Mouse (Mus musculus): ENCODE results near the gene Slc22a23. TPM values are rescaled to one million over a fixed set of nuclear protein-coding genes. Genes with fewer than 3 reads are reported as not detected.

Gene Slc22a23
- polyA plus RNA-seq, 1 experiment from 2014 or later, result 2.6 TPM

GRCm38 (mm10) chr13:34323361-34323760, 21.6 kb downstream of the Slc22a23 start:
- Histone ChIP-seq H3K4me2 (replicated peaks; ENCODE audit: low read depth, low read length) (no peak overlapping the region), H3K4me1 (ENCODE audit: insufficient read depth, low read length) (no peaks in the 10 kb centered on the region), H3K9ac (replicated peaks; ENCODE audit: low read length) (no peak overlapping the region), H3K9me3 (ENCODE audit: low read length) (no peaks in the 10 kb centered on the region), H3K36me3 (ENCODE audit: insufficient read depth, low read length) (no peaks in the 10 kb centered on the region), H3K4me3 (ENCODE audit: low read length) (no peak overlapping the region), H3K27me3 (ENCODE audit: insufficient read depth, low read length) (no peaks in the 10 kb centered on the region), H3K27ac (ENCODE audit: low read length) (no peak overlapping the region)
- no peak for ATAC-seq (ENCODE audit: low FRiP score, low TSS enrichment)
- 24% methylated on average over 2 of the region's 2 CpGs for WGBS

GRCm38 (mm10) chr13:34320482-34320881, 24.5 kb downstream of the Slc22a23 start:
- Histone ChIP-seq H3K36me3 (ENCODE audit: insufficient read depth, low read length) (no peaks in the 10 kb centered on the region), H3K27me3 (ENCODE audit: insufficient read depth, low read length) (no peaks in the 10 kb centered on the region), H3K9ac (replicated peaks; ENCODE audit: low read length) (no peak overlapping the region), H3K4me2 (replicated peaks; ENCODE audit: low read depth, low read length) (no peak overlapping the region), H3K27ac (ENCODE audit: low read length) (no peak overlapping the region), H3K4me1 (ENCODE audit: insufficient read depth, low read length) (no peaks in the 10 kb centered on the region), H3K4me3 (ENCODE audit: low read length) (no peak overlapping the region), H3K9me3 (ENCODE audit: low read length) (no peaks in the 10 kb centered on the region)
- 89% methylated on average over 4 of the region's 4 CpGs for WGBS
- no peak for ATAC-seq (ENCODE audit: low FRiP score, low TSS enrichment)

- Histone ChIP-seq H3K4me3 (ENCODE audit: low read length) (no peak overlapping the region), H3K27me3 (ENCODE audit: insufficient read depth, low read length) (no peaks in the 10 kb centered on the region), H3K4me1 (ENCODE audit: insufficient read depth, low read length) (no peaks in the 10 kb centered on the region), H3K9ac (replicated peaks; ENCODE audit: low read length) (no peak overlapping the region), H3K27ac (ENCODE audit: low read length) (no peak overlapping the region), H3K36me3 (ENCODE audit: insufficient read depth, low read length) (no peaks in the 10 kb centered on the region), H3K9me3 (ENCODE audit: low read length) (no peaks in the 10 kb centered on the region), H3K4me2 (replicated peaks; ENCODE audit: low read depth, low read length) (no peak overlapping the region)
- 68% methylated on average over 4 of the region's 4 CpGs for WGBS
- no peak for ATAC-seq (ENCODE audit: low FRiP score, low TSS enrichment)
These were observed 27.9 kb downstream of the Slc22a23 start for GRCm38 (mm10) chr13:34317051-34317450.

GRCm38 (mm10) chr13:34316511-34316910, 28.5 kb downstream of the Slc22a23 start:
- Histone ChIP-seq H3K4me3 (ENCODE audit: low read length) (no peak overlapping the region), H3K4me2 (replicated peaks; ENCODE audit: low read depth, low read length) (no peak overlapping the region), H3K4me1 (ENCODE audit: insufficient read depth, low read length) (no peaks in the 10 kb centered on the region), H3K9ac (replicated peaks; ENCODE audit: low read length) (no peak overlapping the region), H3K9me3 (ENCODE audit: low read length) (no peaks in the 10 kb centered on the region), H3K36me3 (ENCODE audit: insufficient read depth, low read length) (no peaks in the 10 kb centered on the region), H3K27me3 (ENCODE audit: insufficient read depth, low read length) (no peaks in the 10 kb centered on the region), H3K27ac (ENCODE audit: low read length) (no peak overlapping the region)
- WGBS, result 85% methylated on average over 6 of the region's 6 CpGs
- ATAC-seq (ENCODE audit: low FRiP score, low TSS enrichment), result no peak

GRCm38 (mm10) chr13:34313033-34313491, 31.9 kb downstream of the Slc22a23 start:
- Histone ChIP-seq H3K27me3 (ENCODE audit: insufficient read depth, low read length) (no peaks in the 10 kb centered on the region), H3K4me1 (ENCODE audit: insufficient read depth, low read length) (no peaks in the 10 kb centered on the region), H3K9me3 (ENCODE audit: low read length) (no peaks in the 10 kb centered on the region), H3K36me3 (ENCODE audit: insufficient read depth, low read length) (no peaks in the 10 kb centered on the region), H3K4me3 (ENCODE audit: low read length) (no peak overlapping the region), H3K27ac (ENCODE audit: low read length) (no peak overlapping the region), H3K4me2 (replicated peaks; ENCODE audit: low read depth, low read length) (no peak overlapping the region), H3K9ac (replicated peaks; ENCODE audit: low read length) (no peak overlapping the region)
- WGBS, result 86% methylated on average over 4 of the region's 4 CpGs
- no peak for ATAC-seq (ENCODE audit: low FRiP score, low TSS enrichment)

GRCm38 (mm10) chr13:34312346-34313002, 32.5 kb downstream of the Slc22a23 start:
- H3K9me3 ChIP-seq (ENCODE audit: low read length), result no peaks in the 10 kb centered on the region
- 81% methylated on average over 2 of the region's 2 CpGs for WGBS
- ATAC-seq (ENCODE audit: low FRiP score, low TSS enrichment), result no peak
- H3K27ac ChIP-seq (ENCODE audit: low read length), result no peak overlapping the region
- H3K4me2 ChIP-seq (replicated peaks; ENCODE audit: low read depth, low read length), result no peak overlapping the region
- no peak overlapping the region for H3K9ac ChIP-seq (replicated peaks; ENCODE audit: low read length)
- H3K36me3 ChIP-seq (ENCODE audit: insufficient read depth, low read length), result no peaks in the 10 kb centered on the region
- no peaks in the 10 kb centered on the region for H3K4me1 ChIP-seq (ENCODE audit: insufficient read depth, low read length)
- H3K4me3 ChIP-seq (ENCODE audit: low read length), result no peak overlapping the region
- H3K27me3 ChIP-seq (ENCODE audit: insufficient read depth, low read length), result no peaks in the 10 kb centered on the region

- Histone ChIP-seq H3K27ac (ENCODE audit: low read length) (no peak overlapping the region), H3K36me3 (ENCODE audit: insufficient read depth, low read length) (no peaks in the 10 kb centered on the region), H3K27me3 (ENCODE audit: insufficient read depth, low read length) (no peaks in the 10 kb centered on the region), H3K9ac (replicated peaks; ENCODE audit: low read length) (no peak overlapping the region), H3K9me3 (ENCODE audit: low read length) (no peaks in the 10 kb centered on the region), H3K4me3 (ENCODE audit: low read length) (no peak overlapping the region), H3K4me1 (ENCODE audit: insufficient read depth, low read length) (no peaks in the 10 kb centered on the region), H3K4me2 (replicated peaks; ENCODE audit: low read depth, low read length) (no peak overlapping the region)
- ATAC-seq (ENCODE audit: low FRiP score, low TSS enrichment), result no peak
- whole genome bisulfite sequencing, result 72% methylated on average over 2 of the region's 2 CpGs
These were observed 33.4 kb downstream of the Slc22a23 start for GRCm38 (mm10) chr13:34311593-34311992.

- H3K9me3 ChIP-seq (ENCODE audit: low read length), result no peaks in the 10 kb centered on the region
- no peak overlapping the region for H3K27ac ChIP-seq (ENCODE audit: low read length)
- H3K4me1 ChIP-seq (ENCODE audit: insufficient read depth, low read length), result 0 out of 2 replicates have a peak, but pooled peaks cover 5% of the 10 kb centered on the region
- H3K4me2 ChIP-seq (replicated peaks; ENCODE audit: low read depth, low read length), result no peak overlapping the region
- H3K36me3 ChIP-seq (ENCODE audit: insufficient read depth, low read length), result no peaks in the 10 kb centered on the region
- no peak overlapping the region for H3K9ac ChIP-seq (replicated peaks; ENCODE audit: low read length)
- H3K4me3 ChIP-seq (ENCODE audit: low read length), result no peak overlapping the region
- WGBS, result 84% methylated on average over 3 of the region's 3 CpGs
- ATAC-seq (ENCODE audit: low FRiP score, low TSS enrichment), result no peak
- no peaks in the 10 kb centered on the region for H3K27me3 ChIP-seq (ENCODE audit: insufficient read depth, low read length)
These were observed 36.4 kb downstream of the Slc22a23 start for GRCm38 (mm10) chr13:34308604-34308927.

- Histone ChIP-seq H3K4me2 (replicated peaks; ENCODE audit: low read depth, low read length) (no peak overlapping the region), H3K27me3 (ENCODE audit: insufficient read depth, low read length) (no peaks in the 10 kb centered on the region), H3K4me1 (ENCODE audit: insufficient read depth, low read length) (0 out of 2 replicates have a peak, but pooled peaks cover 8% of the 10 kb centered on the region), H3K9me3 (ENCODE audit: low read length) (no peaks in the 10 kb centered on the region), H3K4me3 (ENCODE audit: low read length) (no peak overlapping the region), H3K9ac (replicated peaks; ENCODE audit: low read length) (no peak overlapping the region), H3K36me3 (ENCODE audit: insufficient read depth, low read length) (no peaks in the 10 kb centered on the region), H3K27ac (ENCODE audit: low read length) (no peak overlapping the region)
- WGBS, result 57% methylated on average over 7 of the region's 7 CpGs
- 0 out of 2 replicates have a peak, but pooled peaks have one; percentile 35 for ATAC-seq (ENCODE audit: low FRiP score, low TSS enrichment)
These were observed 37.0 kb downstream of the Slc22a23 start for GRCm38 (mm10) chr13:34307696-34308603.

Data from kidney, embryonic 16.5 days (tissue).